In the genomic region with DNA sequence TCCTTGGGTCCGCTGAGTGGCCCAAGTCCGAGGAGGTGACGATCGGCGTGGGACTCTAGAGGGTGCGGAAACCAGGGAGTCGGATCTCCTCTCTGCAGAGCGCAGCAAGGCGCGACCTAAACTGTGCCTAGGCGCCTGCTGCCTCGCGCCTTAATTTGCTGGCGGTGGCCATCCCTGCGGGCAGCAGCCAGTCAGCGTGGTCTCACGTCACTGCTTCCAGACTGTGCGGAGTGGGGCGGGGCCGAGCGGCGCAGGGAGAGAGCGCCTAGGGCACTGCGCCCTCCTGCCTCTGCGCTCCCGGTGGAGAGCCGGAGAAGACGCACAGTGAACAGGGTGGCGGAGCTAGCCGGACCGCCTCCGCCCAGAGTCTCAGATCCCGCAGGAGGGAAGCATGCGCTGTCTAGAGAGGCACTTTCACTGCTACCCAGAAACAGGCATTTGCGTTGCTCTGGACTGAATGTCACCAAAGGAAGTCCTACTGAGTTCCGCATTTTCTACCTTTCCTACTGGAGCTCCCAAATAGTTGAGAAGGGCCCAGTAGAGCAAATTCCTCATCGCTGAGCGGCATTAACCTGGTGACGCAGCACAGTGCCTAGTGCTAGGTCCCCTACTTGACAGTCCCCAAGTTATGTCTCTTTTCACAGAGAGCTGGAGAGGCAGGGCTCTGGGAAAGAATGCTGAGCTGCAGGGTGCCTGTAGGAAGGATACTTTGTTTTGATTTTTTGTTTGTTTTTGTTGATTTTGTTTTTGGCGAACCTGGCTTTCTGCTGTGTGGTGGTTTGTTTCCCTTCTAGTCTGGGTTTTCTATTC, we compare ENCODE assay signal across 9 mouse cellular contexts. TPM values are rescaled to one million over a fixed set of nuclear protein-coding genes. Genes with fewer than 3 reads are reported as not detected.
A peak's percentile ranks its signal among the peaks of the same experiment; 100 is the strongest.
DNase-seq lines count a peak whose midpoint lies in the region; ATAC-seq and TF ChIP-seq lines count a peak whose summit lies in the region.
"Had no signal": no experiment of that assay in that cellular context is flagged by ENCODE, and none has a peak within 500 bp of the region (broad histone marks: within the 10 kb centered on the region; RNA-seq: fewer than 3 reads in every experiment).

Gene Tbx20, minus strand, starts transcription at position 144 of the 810 bp plus-strand sequence.

- H3K9me3 ChIP-seq in forebrain, postnatal 0 days (ENCODE audit: low read length) = no peaks in the 10 kb centered on the region
- H3K9me3 ChIP-seq in intestine, embryonic 14.5 days (ENCODE audit: control insufficient read depth, low read length) = no peaks in the 10 kb centered on the region

- H3K9ac ChIP-seq in forebrain, postnatal 0 days = no peak within 1 kb of the TSS
- no peak within 1 kb of the TSS for H3K9ac ChIP-seq in intestine, embryonic 14.5 days (ENCODE audit: low read length)

- no peaks in the 10 kb centered on the region for H3K36me3 ChIP-seq in forebrain, postnatal 0 days (ENCODE audit: insufficient read depth)
- no peaks in the 10 kb centered on the region for H3K36me3 ChIP-seq in intestine, embryonic 14.5 days (ENCODE audit: control insufficient read depth, insufficient read depth, low read length)

- peak; percentile 30 for DNase-seq in ovary, postnatal 36 days (ENCODE audit: low spot score)
- no peak for DNase-seq in ovary, postnatal 10 days (ENCODE audit: low spot score)
- DNase-seq in forebrain, postnatal 0 days = peak; percentile 58
- no peak for DNase-seq in intestine, embryonic 14.5 days (ENCODE audit: low spot score)
- peak; percentile 75 to 76 for DNase-seq in urinary bladder, postnatal 4 days (ENCODE audit: low spot score in 2 of 2)
- no peak for DNase-seq in natural killer cell, adult 2 months (ENCODE audit: low spot score in 2 of 2)
- no peak for DNase-seq in c-Kit-positive CD71-positive TER-119-positive erythroid progenitor cells, embryonic 14.5 days (ENCODE audit: low spot score)

- H3K4me1 ChIP-seq in forebrain, postnatal 0 days (ENCODE audit: insufficient read depth) = no peaks in the 10 kb centered on the region
- H3K4me1 ChIP-seq in intestine, embryonic 14.5 days (replicated peaks; ENCODE audit: control insufficient read depth, insufficient read depth, low read length) = peaks cover 13% of the 10 kb centered on the region; the same call in 1 of the 2 replicates

- peak within 1 kb of the TSS; percentile 18 for H3K4me3 ChIP-seq in forebrain, postnatal 0 days (ENCODE audit: low read depth, low read length)
- H3K4me3 ChIP-seq in intestine, embryonic 14.5 days (ENCODE audit: low read depth, low read length) = peak within 1 kb of the TSS; percentile 32

- peaks cover 90% of the 10 kb centered on the region for H3K27me3 ChIP-seq in forebrain, postnatal 0 days (ENCODE audit: insufficient read depth, low read length)
- peaks cover 99% of the 10 kb centered on the region for H3K27me3 ChIP-seq in intestine, embryonic 14.5 days (replicated peaks; ENCODE audit: control insufficient read depth, insufficient read depth, low read length)

- TF ChIP-seq CTCF in forebrain, postnatal 0 days (IDR thresholded peaks at IDR 0.05; ENCODE audit: low read depth) = no peak

- H3K27ac ChIP-seq in forebrain, postnatal 0 days (ENCODE audit: low read depth, low read length) = no peak within 1 kb of the TSS
- H3K27ac ChIP-seq in intestine, embryonic 14.5 days (ENCODE audit: low read depth) = no peak within 1 kb of the TSS

- WGBS in forebrain, postnatal 0 days = 2% methylated on average over 39 of the region's 40 CpGs
- under 1% methylated on average over 40 of the region's 40 CpGs for WGBS in intestine, embryonic 14.5 days

- ATAC-seq in forebrain, postnatal 0 days = peak; percentile 80
- peak; percentile 87 for ATAC-seq in intestine, embryonic 14.5 days (replicated peaks; ENCODE audit: low FRiP score, low TSS enrichment, low read depth)
- peak; percentile 68 for ATAC-seq in megakaryocyte-erythroid progenitor cell, adult 5-6 weeks (replicated peaks; ENCODE audit: low FRiP score, low TSS enrichment, poor library complexity, severe bottlenecking)

- peak within 1 kb of the TSS; percentile 28 for H3K4me2 ChIP-seq in forebrain, postnatal 0 days (ENCODE audit: low read depth)
- H3K4me2 ChIP-seq in intestine, embryonic 14.5 days (ENCODE audit: low read length) = peak within 1 kb of the TSS; percentile 46

RNA-seq across cellular contexts. Expression of gene Tbx20, which starts in this region (rescaled TPM):
- 0.05 TPM in 1 of 2 replicates, not detected in the other for total RNA-seq in forebrain, postnatal 0 days (2014; rRNA removed)
- polyA plus RNA-seq in forebrain, postnatal 0 days (2015; fragmentation: Nextera tagmentation; extraction: Ambion mirVana) = not detected in 2 replicates
- 0.07 and 0.17 TPM in 2 replicates for polyA plus RNA-seq in intestine, embryonic 14.5 days (2014; fragmentation: Nextera tagmentation; extraction: Ambion mirVana)
- total RNA-seq in megakaryocyte-erythroid progenitor cell, adult 5-6 weeks (2014; fragmentation: Nextera tagmentation) = not detected in 2 replicates
- total RNA-seq in megakaryocyte-erythroid progenitor cell, adult 5-6 weeks (2017) = not detected in 2 replicates
- total RNA-seq: MEL had no signal

Comparison
In these comparisons a context has a peak if more than half of its experiments do, and no peak if none do; other contexts are left out.
1. DNase-seq: peak in ovary, postnatal 36 days (single experiment) and urinary bladder, postnatal 4 days (2 of 2); none in ovary, postnatal 10 days (single experiment), intestine, embryonic 14.5 days (single experiment), natural killer cell, adult 2 months (0 of 2) and c-Kit-positive CD71-positive TER-119-positive erythroid progenitor cells, embryonic 14.5 days (single experiment).
2. Peak in DNase-seq, ATAC-seq, H3K4me3 ChIP-seq and H3K4me2 ChIP-seq in forebrain, postnatal 0 days; RNA of the gene not detected or under 1 TPM.
3. Peak in ATAC-seq, H3K4me3 ChIP-seq and H3K4me2 ChIP-seq in intestine, embryonic 14.5 days; RNA of the gene not detected or under 1 TPM.
4. Peak in ATAC-seq in megakaryocyte-erythroid progenitor cell, adult 5-6 weeks; RNA of the gene not detected or under 1 TPM.
5. Peak in every context shown above with its lines, with median percentiles within 50 percentile points of each other: ATAC-seq.